Mouse (Mus musculus): Measurements from ENCODE around the gene Phf11c.

- TF ChIP-seq TAL1 (IDR thresholded peaks at IDR 0.05; ENCODE audit: low read length) (no peak), GATA1 (IDR thresholded peaks at IDR 0.05; ENCODE audit: low read length) (no peak)
These were observed 38.7 kb upstream of the Phf11c start for GRCm38 (mm10) chr14:59433902-59434301.

Data from erythroblast, embryonic 14.5 days (primary cell).